In the genomic region with DNA sequence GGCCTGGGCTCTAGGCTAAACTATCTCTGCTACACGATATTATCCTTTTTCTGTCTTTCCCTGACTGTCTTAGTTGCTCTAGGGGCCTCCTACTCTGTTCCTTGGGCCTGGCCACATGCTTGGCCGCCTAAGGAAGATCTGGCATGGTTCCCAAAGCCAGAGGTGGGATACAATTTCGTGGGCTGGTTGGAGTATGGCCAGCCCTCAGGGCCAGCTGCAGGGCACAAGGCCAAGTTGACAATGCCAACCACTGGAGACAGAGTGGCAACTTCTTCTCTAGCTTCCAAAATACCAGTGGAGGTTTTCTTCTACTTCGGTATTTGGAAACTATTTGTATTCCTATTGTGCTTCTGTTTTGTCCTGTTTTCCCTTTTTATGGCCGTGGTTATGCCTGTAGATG, we compare ENCODE assay signal across 30 mouse cellular contexts. TPM values are rescaled to one million over a fixed set of nuclear protein-coding genes. Genes with fewer than 3 reads are reported as not detected.
DNase-seq lines count a peak whose midpoint lies in the region; ATAC-seq and TF ChIP-seq lines count a peak whose summit lies in the region.
"Had no signal": no experiment of that assay in that cellular context is flagged by ENCODE, and none has a peak within 500 bp of the region (broad histone marks: within the 10 kb centered on the region; RNA-seq: fewer than 3 reads in every experiment).

No protein-coding gene starts in this region.

- no peak for TF ChIP-seq POLR2A in myocyte (IDR thresholded peaks at IDR 0.05; ENCODE audit: insufficient read length, low read depth)

- no peaks in the 10 kb centered on the region for H3K79me2 ChIP-seq in myocyte (ENCODE audit: control insufficient read depth, insufficient read depth)

- H3K9me3 ChIP-seq in hindbrain, postnatal 0 days (ENCODE audit: low read length), result no peaks in the 10 kb centered on the region
- H3K9me3 ChIP-seq: forebrain, embryonic 10.5 days; forebrain, embryonic 15.5 days; intestine, embryonic 15.5 days; midbrain, embryonic 10.5 days; midbrain, embryonic 15.5 days; neural tube, embryonic 12.5 days had no signal

- peak overlapping the region; percentile 73 for H3K4me2 ChIP-seq in myocyte (ENCODE audit: low read depth)
- H3K4me2 ChIP-seq in hindbrain, postnatal 0 days (ENCODE audit: low read depth, low read length), result no peak overlapping the region
- H3K4me2 ChIP-seq: forebrain, embryonic 15.5 days; intestine, embryonic 15.5 days; midbrain, embryonic 15.5 days; neural tube, embryonic 12.5 days had no signal

- no peaks in the 10 kb centered on the region for H3K36me3 ChIP-seq in myocyte (ENCODE audit: control insufficient read depth, insufficient read depth)
- no peaks in the 10 kb centered on the region for H3K36me3 ChIP-seq in hindbrain, postnatal 0 days (ENCODE audit: insufficient read depth, low read length)
- H3K36me3 ChIP-seq: forebrain, embryonic 10.5 days; forebrain, embryonic 15.5 days; intestine, embryonic 15.5 days; midbrain, embryonic 10.5 days; midbrain, embryonic 15.5 days; neural tube, embryonic 12.5 days had no signal

- no peaks in the 10 kb centered on the region for H3K27me3 ChIP-seq in myocyte (ENCODE audit: control insufficient read depth, insufficient read depth, insufficient read length)
- no peaks in the 10 kb centered on the region for H3K27me3 ChIP-seq in hindbrain, postnatal 0 days (ENCODE audit: insufficient read depth, low read length)
- H3K27me3 ChIP-seq: forebrain, embryonic 15.5 days; intestine, embryonic 15.5 days; midbrain, embryonic 15.5 days; neural tube, embryonic 12.5 days had no signal

- DNase-seq in adrenal gland, postnatal 10 days, result peak; percentile 33
- no peak for DNase-seq in adrenal gland, adult 8-10 months
- DNase-seq in heart, postnatal 4 days, result peak; percentile 34
- no peak for DNase-seq in heart, adult 11 months
- DNase-seq in testis, postnatal 10 days (ENCODE audit: low spot score), result peak; percentile 42
- no peak for DNase-seq in testis, postnatal 14 days (ENCODE audit: low spot score)
- no peak for DNase-seq in hindbrain, postnatal 0 days (ENCODE audit: low spot score)
- DNase-seq: cerebellum, adult 2 months; cerebellum, postnatal 14 days; gastrocnemius, adult 2 months; heart, postnatal 14 days; kidney, adult 8-10 months; liver; lung, adult 2 months; lung, postnatal 14 days; right cerebral cortex, postnatal 25 days; spleen, adult 18-20 months; thymus, adult 2 months; thymus, postnatal 36 days had no signal

- no peak overlapping the region for H3K4me3 ChIP-seq in myocyte
- H3K4me3 ChIP-seq in hindbrain, postnatal 0 days (ENCODE audit: low read length), result no peak overlapping the region
- H3K4me3 ChIP-seq: forebrain, embryonic 10.5 days; forebrain, embryonic 15.5 days; gastrocnemius, adult 2 months; intestine, embryonic 15.5 days; midbrain, embryonic 10.5 days; midbrain, embryonic 15.5 days; neural tube, embryonic 12.5 days had no signal

- no peaks in the 10 kb centered on the region for H3K4me1 ChIP-seq in hindbrain, postnatal 0 days (ENCODE audit: insufficient read depth, low read length)
- H3K4me1 ChIP-seq: forebrain, embryonic 10.5 days; forebrain, embryonic 15.5 days; intestine, embryonic 15.5 days; midbrain, embryonic 10.5 days; midbrain, embryonic 15.5 days; neural tube, embryonic 12.5 days had no signal

- WGBS in hindbrain, postnatal 0 days, result 50% methylated on average over 5 of the region's 5 CpGs

- H3ac ChIP-seq in myocyte (ENCODE audit: control insufficient read depth, insufficient read length), result no peak overlapping the region

- ATAC-seq in hindbrain, postnatal 0 days, result no peak
- ATAC-seq: forebrain, embryonic 15.5 days; hindbrain, embryonic 16.5 days; intestine, embryonic 15.5 days; midbrain, embryonic 15.5 days had no signal

- H3K27ac ChIP-seq in hindbrain, postnatal 0 days, result no peak overlapping the region
- H3K27ac ChIP-seq: forebrain, embryonic 10.5 days; forebrain, embryonic 15.5 days; gastrocnemius, adult 2 months; intestine, embryonic 15.5 days; kidney, postnatal 0 days; liver, embryonic 14.5 days; midbrain, embryonic 10.5 days; midbrain, embryonic 15.5 days; neural tube, embryonic 12.5 days had no signal

- no peak for TF ChIP-seq CTCF in hindbrain, postnatal 0 days (IDR thresholded peaks at IDR 0.05; ENCODE audit: low read depth)

- no peak overlapping the region for H3K9ac ChIP-seq in hindbrain, postnatal 0 days (replicated peaks; ENCODE audit: low read length)
- H3K9ac ChIP-seq: forebrain, embryonic 15.5 days; intestine, embryonic 15.5 days; liver, embryonic 14.5 days; midbrain, embryonic 15.5 days; neural tube, embryonic 12.5 days had no signal

TF ChIP-seq in myocyte, 11 proteins besides CTCF, POLR2A, EP300 and RAD21:
- TF ChIP-seq MYOG (IDR thresholded peaks at IDR 0.05; ENCODE audit: control insufficient read depth in 1 of 3, insufficient read depth in 1 of 3, insufficient read length in 2 of 3, low read depth in 2 of 3) (peak in 1 of 3 experiments; percentile 60), MAX (IDR thresholded peaks at IDR 0.05; ENCODE audit: low read depth) (no peak), TCF12 (IDR thresholded peaks at IDR 0.05; ENCODE audit: insufficient read depth, poor library complexity, severe bottlenecking) (no peak), MYOD1 (IDR thresholded peaks at IDR 0.05; ENCODE audit: control insufficient read depth in 1 of 3, insufficient read length in 2 of 3, low read depth in 2 of 3) (peak in 2 of 3 experiments; percentile 80 to 85), TCF3 (IDR thresholded peaks at IDR 0.05; ENCODE audit: insufficient read length, low read depth) (no peak), CEBPB (IDR thresholded peaks at IDR 0.05; ENCODE audit: insufficient read depth, poor library complexity, severe bottlenecking) (no peak)

RNA-seq across cellular contexts. Expression of a gene that starts 26.2 kb away (rescaled TPM):
- 1 to 10 TPM; 1.5 to 2.1 TPM for total RNA-seq in adrenal gland, postnatal 10 days (2021)
- total RNA-seq in adrenal gland, adult 8-10 months (2022), result 1 to 10 TPM; 1.1 to 2.6 (median 1.5) TPM
- total RNA-seq in heart, postnatal 4 days (2021), result 1 to 10 TPM; 1.1 to 1.3 TPM
- 1.0 TPM for polyA plus RNA-seq in myocyte (2012; fragmentation: generic; extraction: Trizol)
- total RNA-seq in hindbrain, postnatal 0 days (2014; rRNA removed), result 6.8 TPM in 1 of 2 replicates, not detected in the other
- 0.51 and 1.0 TPM in 2 replicates for polyA plus RNA-seq in hindbrain, postnatal 0 days (2015; fragmentation: Nextera tagmentation; extraction: Ambion mirVana)
- total RNA-seq: megakaryocyte progenitor cell, adult 5-6 weeks had no signal

RNA-seq across cellular contexts. Expression of a gene that starts 47.7 kb away (rescaled TPM):
- total RNA-seq in adrenal gland, postnatal 10 days (2021), result 10 to 100 TPM; 10.1 to 17.0 TPM
- 10 to 100 TPM in 2 of 4 experiments, 1 to 10 TPM in 2; 1.9 to 40.1 (median 11.4) TPM for total RNA-seq in adrenal gland, adult 8-10 months (2022)
- 10 to 100 TPM; 41.9 to 43.9 TPM for total RNA-seq in heart, postnatal 4 days (2021)
- 2.4 TPM for polyA plus RNA-seq in myocyte (2012; fragmentation: generic; extraction: Trizol)
- total RNA-seq in hindbrain, postnatal 0 days (2014; rRNA removed), result 8.9 and 11.1 TPM in 2 replicates
- 1.7 TPM in 2 replicates for polyA plus RNA-seq in hindbrain, postnatal 0 days (2015; fragmentation: Nextera tagmentation; extraction: Ambion mirVana)

Comparison
In these comparisons a context has a peak if more than half of its experiments do, and no peak if none do; other contexts are left out.
1. DNase-seq: peak in adrenal gland, postnatal 10 days (single experiment), heart, postnatal 4 days (single experiment) and testis, postnatal 10 days (single experiment); none in adrenal gland, adult 8-10 months (single experiment), heart, adult 11 months (single experiment), testis, postnatal 14 days (single experiment) and hindbrain, postnatal 0 days (single experiment).